Mouse (Mus musculus): ENCODE measurements around the gene Rnf212b. TPM values are rescaled to one million over a fixed set of nuclear protein-coding genes. Genes with fewer than 3 reads are reported as not detected.

Gene Rnf212b
- polyA plus RNA-seq, 1 experiment from 2014 or later, result not detected

- H3K4me2 ChIP-seq (ENCODE audit: low read depth, low read length), result peak overlapping the region; percentile 66
- under 1% methylated on average over 55 of the region's 56 CpGs for WGBS
- H3K9me3 ChIP-seq (ENCODE audit: control insufficient read depth, low read length), result no peaks in the 10 kb centered on the region
- peak; percentile 100 for ATAC-seq
- peak overlapping the region; percentile 99 for H3K4me3 ChIP-seq (ENCODE audit: low read length)
- peak overlapping the region; percentile 96 for H3K9ac ChIP-seq (ENCODE audit: low read depth, low read length)
- H3K27ac ChIP-seq (ENCODE audit: low read length), result peak overlapping the region; percentile 78
- peaks cover 2% of the 10 kb centered on the region; the same call in 1 of the 2 replicates for H3K4me1 ChIP-seq (ENCODE audit: control insufficient read depth, insufficient read depth, low read length)
- H3K36me3 ChIP-seq (ENCODE audit: control insufficient read depth, insufficient read depth, low read length), result no peaks in the 10 kb centered on the region
- H3K27me3 ChIP-seq (replicated peaks; ENCODE audit: control insufficient read depth, insufficient read depth, low read length), result no peaks in the 10 kb centered on the region
Observed at GRCm38 (mm10) chr14:54863501-54864312, 49.8 kb downstream of the Rnf212b start.

DNA sequence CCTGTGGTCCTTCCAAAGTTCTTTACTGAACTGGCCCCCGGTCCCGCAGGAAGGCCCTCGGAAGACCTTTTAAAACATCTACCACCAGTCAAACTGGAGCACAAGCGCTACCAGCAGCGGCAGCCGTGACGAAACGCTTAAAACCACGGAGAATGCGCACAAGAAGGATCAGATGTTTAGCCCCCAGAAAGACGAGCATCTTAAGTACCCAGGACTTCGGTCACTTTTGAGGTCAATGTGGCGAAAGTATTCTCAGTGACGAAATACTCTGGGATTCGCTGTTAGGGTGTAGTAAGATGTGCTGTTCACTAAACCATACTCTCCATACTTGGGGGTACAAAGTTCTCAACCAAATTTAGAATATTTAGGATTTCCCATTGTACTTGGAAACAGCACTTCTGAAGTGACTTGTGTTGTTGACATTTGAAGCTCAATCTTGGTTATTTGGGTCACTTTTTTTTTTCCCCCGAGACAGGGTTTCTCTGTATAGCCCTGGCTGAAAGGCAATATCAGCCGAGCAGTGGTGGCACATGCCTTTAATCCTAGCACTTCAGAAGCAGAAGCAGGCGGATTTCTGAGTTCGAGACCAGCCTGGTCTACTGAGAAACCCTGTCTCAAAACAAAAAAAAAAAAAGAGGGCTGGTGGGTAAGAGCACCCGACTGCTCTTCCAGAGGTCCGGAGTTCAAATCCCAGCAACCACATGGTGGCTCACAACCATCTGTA, 50.5 kb downstream of the Rnf212b start:
- peaks cover 2% of the 10 kb centered on the region; the same call in 1 of the 2 replicates for H3K4me1 ChIP-seq (ENCODE audit: control insufficient read depth, insufficient read depth, low read length)
- H3K9me3 ChIP-seq (ENCODE audit: control insufficient read depth, low read length), result no peaks in the 10 kb centered on the region
- H3K4me3 ChIP-seq (ENCODE audit: low read length), result peak overlapping the region; percentile 99
- WGBS, result 17% methylated on average over 21 of the region's 21 CpGs
- H3K27ac ChIP-seq (ENCODE audit: low read length), result peak overlapping the region; percentile 60
- peak; percentile 29 for ATAC-seq
- H3K36me3 ChIP-seq (ENCODE audit: control insufficient read depth, insufficient read depth, low read length), result no peaks in the 10 kb centered on the region
- H3K4me2 ChIP-seq (ENCODE audit: low read depth, low read length), result peak overlapping the region; percentile 66
- H3K27me3 ChIP-seq (replicated peaks; ENCODE audit: control insufficient read depth, insufficient read depth, low read length), result no peaks in the 10 kb centered on the region
- H3K9ac ChIP-seq (ENCODE audit: low read depth, low read length), result peak overlapping the region; percentile 96

DNA sequence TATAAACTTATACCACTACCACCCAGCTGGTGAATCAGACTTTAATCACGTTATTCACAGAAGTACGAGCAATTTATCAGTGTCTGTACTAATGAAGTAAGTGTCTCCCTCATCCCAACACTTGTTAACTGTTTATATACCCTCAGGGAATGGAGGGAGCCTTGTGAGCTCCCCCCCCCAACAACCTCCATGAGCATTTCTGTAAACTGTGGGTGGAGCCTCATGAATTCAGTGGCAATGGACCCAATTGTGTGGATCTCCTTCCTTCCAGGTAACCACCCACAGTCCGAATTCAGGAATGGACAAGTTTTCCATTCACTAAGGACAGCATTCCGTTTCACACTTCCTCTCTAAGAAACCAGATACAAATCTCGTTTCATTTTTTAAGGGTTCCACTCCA, 51.7 kb downstream of the Rnf212b start:
- Histone ChIP-seq H3K4me1 (ENCODE audit: control insufficient read depth, insufficient read depth, low read length) (peaks cover 2% of the 10 kb centered on the region; the same call in 1 of the 2 replicates), H3K9me3 (ENCODE audit: control insufficient read depth, low read length) (no peaks in the 10 kb centered on the region), H3K36me3 (ENCODE audit: control insufficient read depth, insufficient read depth, low read length) (no peaks in the 10 kb centered on the region), H3K27me3 (replicated peaks; ENCODE audit: control insufficient read depth, insufficient read depth, low read length) (no peaks in the 10 kb centered on the region), H3K27ac (ENCODE audit: low read length) (no peak overlapping the region), H3K4me3 (ENCODE audit: low read length) (no peak overlapping the region), H3K9ac (ENCODE audit: low read depth, low read length) (no peak overlapping the region), H3K4me2 (ENCODE audit: low read depth, low read length) (no peak overlapping the region)
- WGBS, result 71% methylated on average over 5 of the region's 5 CpGs
- no peak for ATAC-seq

DNA sequence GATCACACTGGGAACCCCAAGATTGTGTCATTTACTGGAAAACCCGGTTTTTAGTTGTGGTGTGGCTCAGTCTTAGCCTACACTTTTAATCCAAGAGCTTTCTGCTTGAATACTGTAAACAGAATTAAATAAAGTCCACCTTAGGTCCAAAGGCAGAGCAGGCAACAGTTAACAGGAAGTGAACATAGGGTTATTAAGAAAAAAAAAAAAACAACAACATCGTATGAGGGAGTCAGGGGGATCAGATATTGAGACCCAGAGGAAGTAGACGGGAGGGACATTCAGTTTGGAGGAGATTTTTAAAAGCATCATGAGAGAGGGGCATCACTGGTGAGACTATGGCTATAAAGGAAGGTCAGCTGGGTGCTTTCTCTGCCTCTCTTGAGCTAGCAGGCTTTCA, 52.3 kb downstream of the Rnf212b start:
- 43% methylated on average over 3 of the region's 3 CpGs for WGBS
- ATAC-seq, result no peak

GRCm38 (mm10) chr14:54866936-54867335, 53.0 kb downstream of the Rnf212b start:
- no peak for ATAC-seq
- WGBS, result 55% methylated on average over 5 of the region's 5 CpGs
- H3K27ac ChIP-seq (ENCODE audit: low read length), result no peak overlapping the region
- H3K9ac ChIP-seq (ENCODE audit: low read depth, low read length), result no peak overlapping the region
- H3K9me3 ChIP-seq (ENCODE audit: control insufficient read depth, low read length), result no peaks in the 10 kb centered on the region
- no peaks in the 10 kb centered on the region for H3K36me3 ChIP-seq (ENCODE audit: control insufficient read depth, insufficient read depth, low read length)
- no peak overlapping the region for H3K4me3 ChIP-seq (ENCODE audit: low read length)
- H3K4me2 ChIP-seq (ENCODE audit: low read depth, low read length), result no peak overlapping the region
- H3K4me1 ChIP-seq (ENCODE audit: control insufficient read depth, insufficient read depth, low read length), result peaks cover 2% of the 10 kb centered on the region; the same call in 1 of the 2 replicates
- H3K27me3 ChIP-seq (replicated peaks; ENCODE audit: control insufficient read depth, insufficient read depth, low read length), result no peaks in the 10 kb centered on the region

More for the DNA sequence above, 52.3 kb downstream of the Rnf212b start:
- peaks cover 2% of the 10 kb centered on the region; the same call in 1 of the 2 replicates for H3K4me1 ChIP-seq (ENCODE audit: control insufficient read depth, insufficient read depth, low read length)
- H3K36me3 ChIP-seq (ENCODE audit: control insufficient read depth, insufficient read depth, low read length), result no peaks in the 10 kb centered on the region
- H3K4me3 ChIP-seq (ENCODE audit: low read length), result no peak overlapping the region
- H3K27ac ChIP-seq (ENCODE audit: low read length), result no peak overlapping the region
- H3K9me3 ChIP-seq (ENCODE audit: control insufficient read depth, low read length), result no peaks in the 10 kb centered on the region
- H3K27me3 ChIP-seq (replicated peaks; ENCODE audit: control insufficient read depth, insufficient read depth, low read length), result no peaks in the 10 kb centered on the region
- no peak overlapping the region for H3K9ac ChIP-seq (ENCODE audit: low read depth, low read length)
- H3K4me2 ChIP-seq (ENCODE audit: low read depth, low read length), result no peak overlapping the region

DNA sequence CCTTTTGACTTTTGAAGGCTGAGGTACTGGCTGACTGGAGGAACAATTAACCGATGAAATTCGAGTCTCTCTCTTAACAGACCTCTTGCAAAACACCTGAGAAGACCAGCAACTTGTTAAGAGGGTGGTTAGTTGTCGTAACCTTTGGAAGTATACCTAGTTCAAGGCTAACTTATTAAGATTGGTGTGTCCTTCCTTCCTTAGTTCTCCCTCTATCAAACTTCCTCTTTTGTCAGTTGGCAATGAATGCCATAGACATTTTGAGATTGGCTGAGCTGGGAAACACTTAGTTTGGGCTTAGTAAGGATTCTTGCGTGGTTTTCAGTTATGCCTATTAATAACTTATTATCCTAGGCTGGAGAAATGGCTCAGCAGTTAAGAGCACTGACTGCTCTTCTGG, 54.1 kb downstream of the Rnf212b start:
- Histone ChIP-seq H3K27ac (ENCODE audit: low read length) (no peak overlapping the region), H3K9ac (ENCODE audit: low read depth, low read length) (no peak overlapping the region), H3K9me3 (ENCODE audit: control insufficient read depth, low read length) (no peaks in the 10 kb centered on the region), H3K36me3 (ENCODE audit: control insufficient read depth, insufficient read depth, low read length) (no peaks in the 10 kb centered on the region), H3K27me3 (replicated peaks; ENCODE audit: control insufficient read depth, insufficient read depth, low read length) (no peaks in the 10 kb centered on the region), H3K4me2 (ENCODE audit: low read depth, low read length) (no peak overlapping the region), H3K4me3 (ENCODE audit: low read length) (no peak overlapping the region), H3K4me1 (ENCODE audit: control insufficient read depth, insufficient read depth, low read length) (peaks cover 5% of the 10 kb centered on the region; the same call in 1 of the 2 replicates)
- ATAC-seq, result no peak
- WGBS, result 82% methylated on average over 4 of the region's 4 CpGs

DNA sequence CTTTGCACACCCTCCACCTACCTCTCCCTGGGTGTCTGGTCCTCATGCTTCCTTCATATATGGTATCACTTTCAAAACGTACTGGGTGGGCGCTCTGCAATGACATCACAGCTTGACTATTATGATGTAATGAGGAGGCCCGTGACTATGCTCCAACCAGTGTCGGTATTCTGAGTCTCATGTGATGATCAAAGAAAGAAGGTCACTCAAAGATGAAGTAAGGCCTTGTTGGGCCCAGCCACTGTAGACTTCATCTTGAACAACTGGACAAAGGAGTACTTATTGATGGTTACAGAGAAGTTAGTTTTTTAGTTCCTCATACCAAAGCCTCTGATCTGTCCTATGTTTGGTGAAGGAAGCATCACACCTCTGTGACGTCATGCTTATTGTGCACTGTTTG, 56.9 kb downstream of the Rnf212b start, which contains the start of gene Homez:
TSS of gene Homez (minus strand) at position 101 of the 400 bp plus-strand sequence.
- no peaks in the 10 kb centered on the region for H3K27me3 ChIP-seq (replicated peaks; ENCODE audit: control insufficient read depth, insufficient read depth, low read length)

DNA sequence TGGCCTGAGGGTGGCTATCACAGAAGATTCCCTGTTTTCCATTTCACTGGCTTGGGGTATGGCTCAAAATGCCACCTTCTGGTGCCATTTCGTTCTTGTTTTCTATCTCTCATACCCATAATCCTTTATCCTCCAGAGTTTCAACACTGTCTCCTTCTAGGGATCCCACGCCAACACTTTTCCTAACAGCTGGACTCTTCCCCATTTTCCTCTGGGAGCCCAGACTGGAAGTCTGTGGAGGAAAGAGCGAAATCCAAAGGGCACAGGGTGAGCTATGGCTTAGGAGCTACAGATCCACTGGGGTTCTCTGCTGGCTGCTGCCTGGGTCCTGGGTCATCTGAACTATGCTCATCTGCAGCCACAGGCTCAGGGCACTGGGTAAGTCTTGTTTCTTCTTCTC, 60.2 kb downstream of the Rnf212b start:
- WGBS, result 86% methylated on average over 3 of the region's 3 CpGs
- no peak overlapping the region for H3K4me3 ChIP-seq (ENCODE audit: low read length)
- H3K27ac ChIP-seq (ENCODE audit: low read length), result no peak overlapping the region
- ATAC-seq, result no peak
- H3K9me3 ChIP-seq (ENCODE audit: control insufficient read depth, low read length), result no peaks in the 10 kb centered on the region
- H3K4me2 ChIP-seq (ENCODE audit: low read depth, low read length), result no peak overlapping the region
- H3K27me3 ChIP-seq (replicated peaks; ENCODE audit: control insufficient read depth, insufficient read depth, low read length), result no peaks in the 10 kb centered on the region
- no peaks in the 10 kb centered on the region for H3K36me3 ChIP-seq (ENCODE audit: control insufficient read depth, insufficient read depth, low read length)
- peaks cover 12% of the 10 kb centered on the region for H3K4me1 ChIP-seq (ENCODE audit: control insufficient read depth, insufficient read depth, low read length)
- H3K9ac ChIP-seq (ENCODE audit: low read depth, low read length), result no peak overlapping the region

More for the DNA sequence above, 56.9 kb downstream of the Rnf212b start, which contains the start of gene Homez:
- no peak within 1 kb of the TSS for H3K4me2 ChIP-seq (ENCODE audit: low read depth, low read length)
- no peak for ATAC-seq
- no peaks in the 10 kb centered on the region for H3K36me3 ChIP-seq (ENCODE audit: control insufficient read depth, insufficient read depth, low read length)
- no peak within 1 kb of the TSS for H3K27ac ChIP-seq (ENCODE audit: low read length)
- WGBS, result 88% methylated on average over 5 of the region's 5 CpGs
- H3K4me1 ChIP-seq (ENCODE audit: control insufficient read depth, insufficient read depth, low read length), result peaks cover 12% of the 10 kb centered on the region
- H3K4me3 ChIP-seq (ENCODE audit: low read length), result no peak within 1 kb of the TSS
- no peaks in the 10 kb centered on the region for H3K9me3 ChIP-seq (ENCODE audit: control insufficient read depth, low read length)
- no peak within 1 kb of the TSS for H3K9ac ChIP-seq (ENCODE audit: low read depth, low read length)

DNA sequence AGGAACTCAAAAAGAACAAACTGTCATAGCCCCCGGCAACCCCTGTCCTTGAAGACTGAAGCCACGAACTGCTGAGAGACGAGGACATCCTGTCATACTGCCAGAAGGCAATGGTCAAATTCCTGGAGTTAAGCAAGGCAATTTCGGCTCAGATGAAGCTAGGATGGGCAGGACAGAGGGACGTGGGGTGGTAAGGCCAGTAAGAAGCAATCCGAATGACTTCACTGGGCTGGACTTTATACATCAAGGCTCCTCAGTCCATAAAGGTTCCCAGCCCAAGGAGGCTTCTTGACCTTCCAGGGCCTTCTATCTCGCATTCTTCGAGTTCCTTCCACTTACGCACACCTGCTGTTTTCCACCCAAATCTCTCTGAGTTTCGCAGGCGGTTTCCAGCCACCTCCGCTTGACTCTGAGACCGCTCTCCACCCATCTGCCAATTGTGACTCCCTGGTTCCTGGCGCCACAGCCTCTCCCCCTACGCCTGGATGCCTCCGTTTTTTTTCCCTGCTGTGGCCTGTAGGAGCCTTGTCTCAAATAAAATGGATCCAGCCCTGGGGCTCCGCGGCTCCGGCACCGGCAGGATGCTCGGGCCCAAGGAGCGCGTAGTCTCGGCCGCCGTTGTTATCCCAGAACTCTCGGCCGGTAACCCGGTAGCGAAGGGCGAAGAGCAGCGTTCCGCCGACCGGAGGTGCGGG, 62.0 kb downstream of the Rnf212b start:
- no peaks in the 10 kb centered on the region for H3K27me3 ChIP-seq (replicated peaks; ENCODE audit: control insufficient read depth, insufficient read depth, low read length)
- peak; percentile 32; the same call in 1 of the 2 replicates for ATAC-seq
- no peaks in the 10 kb centered on the region for H3K9me3 ChIP-seq (ENCODE audit: control insufficient read depth, low read length)
- peak overlapping the region; percentile 82 for H3K4me3 ChIP-seq (ENCODE audit: low read length)
- H3K9ac ChIP-seq (ENCODE audit: low read depth, low read length), result peak overlapping the region; percentile 81
- no peaks in the 10 kb centered on the region for H3K36me3 ChIP-seq (ENCODE audit: control insufficient read depth, insufficient read depth, low read length)
- 2% methylated on average over 36 of the region's 36 CpGs for WGBS
- peaks cover 12% of the 10 kb centered on the region for H3K4me1 ChIP-seq (ENCODE audit: control insufficient read depth, insufficient read depth, low read length)
- peak overlapping the region; percentile 94 for H3K4me2 ChIP-seq (ENCODE audit: low read depth, low read length)
- H3K27ac ChIP-seq (ENCODE audit: low read length), result peak overlapping the region; percentile 88
